Mouse (Mus musculus) layer of hippocampus, postnatal 25 days (tissue): ENCODE results near the gene B3galt5. TPM values are rescaled to one million over a fixed set of nuclear protein-coding genes. Genes with fewer than 3 reads are reported as not detected.

ENCODE experiments used
- DNase-seq, 2 experiments: peaks; one replicate each; pipeline ENCODE4 v3.0.0; 2022; ENCODE audit warnings: mixed read lengths in 2 of 2, low spot score in 1 of 2; ENCODE audit errors: extremely low spot score in 1 of 2
- total RNA-seq, 2 experiments: library from RNA; stranded (reverse); gene quantifications; 2 replicates each; pipeline ENCODE4 v1.2.3; 2021

The B3galt5 gene
- 10 to 100 TPM; 35.7 to 47.2 TPM for total RNA-seq

DNA sequence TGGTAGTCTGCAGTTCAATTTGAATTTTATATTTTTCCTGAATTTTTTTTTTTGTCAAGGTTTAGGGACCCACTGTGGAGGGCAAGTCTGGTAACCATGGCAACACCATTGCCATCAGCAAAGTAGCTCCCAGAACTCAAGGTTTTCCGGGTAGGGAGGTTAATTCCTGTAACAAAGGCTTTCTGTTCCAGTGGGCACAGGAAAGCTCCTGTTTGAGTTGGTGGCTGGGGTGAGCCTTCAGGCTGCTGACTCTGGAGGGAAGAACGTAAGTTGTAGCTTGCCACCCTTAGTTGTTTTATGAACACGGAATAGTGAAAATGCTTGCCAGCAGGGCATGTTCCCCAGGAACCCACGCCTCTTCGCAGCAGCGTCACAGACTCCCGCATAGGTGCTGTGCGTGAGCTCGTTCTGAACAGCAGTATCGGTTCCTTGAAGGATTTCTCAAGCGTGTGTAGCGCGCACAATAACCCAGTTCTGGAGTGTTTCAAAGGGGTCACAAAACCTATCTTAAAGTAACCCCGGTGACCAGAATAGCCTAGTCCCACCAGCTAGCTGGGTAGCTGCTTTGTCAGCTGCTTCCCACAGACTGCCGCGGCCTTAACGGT lies at the start of gene B3galt5:
Gene B3galt5 (plus strand): TSS at position 436 of the 605 bp plus-strand sequence.
- DNase-seq: no peak

DNA sequence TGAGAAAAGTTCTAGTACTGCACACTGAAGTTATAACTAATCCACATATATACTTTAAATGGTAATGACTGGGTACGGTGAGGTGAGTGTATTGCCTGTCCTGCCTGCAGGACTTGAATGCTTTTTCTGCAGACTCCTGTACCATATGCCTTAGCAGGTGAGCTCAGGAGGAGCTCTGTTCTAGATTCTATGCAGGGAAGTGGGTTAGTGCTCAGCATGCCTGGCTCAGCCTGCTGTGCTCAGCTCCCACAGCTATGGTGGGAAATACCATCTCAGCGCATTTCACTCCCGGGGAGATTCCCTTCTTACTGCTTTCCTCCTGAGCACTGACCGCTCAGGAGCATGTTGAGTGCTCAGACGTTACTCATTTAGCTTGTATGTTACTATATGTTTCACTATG lies 48.0 kb upstream of the B3galt5 start:
- DNase-seq: no peak

DNA sequence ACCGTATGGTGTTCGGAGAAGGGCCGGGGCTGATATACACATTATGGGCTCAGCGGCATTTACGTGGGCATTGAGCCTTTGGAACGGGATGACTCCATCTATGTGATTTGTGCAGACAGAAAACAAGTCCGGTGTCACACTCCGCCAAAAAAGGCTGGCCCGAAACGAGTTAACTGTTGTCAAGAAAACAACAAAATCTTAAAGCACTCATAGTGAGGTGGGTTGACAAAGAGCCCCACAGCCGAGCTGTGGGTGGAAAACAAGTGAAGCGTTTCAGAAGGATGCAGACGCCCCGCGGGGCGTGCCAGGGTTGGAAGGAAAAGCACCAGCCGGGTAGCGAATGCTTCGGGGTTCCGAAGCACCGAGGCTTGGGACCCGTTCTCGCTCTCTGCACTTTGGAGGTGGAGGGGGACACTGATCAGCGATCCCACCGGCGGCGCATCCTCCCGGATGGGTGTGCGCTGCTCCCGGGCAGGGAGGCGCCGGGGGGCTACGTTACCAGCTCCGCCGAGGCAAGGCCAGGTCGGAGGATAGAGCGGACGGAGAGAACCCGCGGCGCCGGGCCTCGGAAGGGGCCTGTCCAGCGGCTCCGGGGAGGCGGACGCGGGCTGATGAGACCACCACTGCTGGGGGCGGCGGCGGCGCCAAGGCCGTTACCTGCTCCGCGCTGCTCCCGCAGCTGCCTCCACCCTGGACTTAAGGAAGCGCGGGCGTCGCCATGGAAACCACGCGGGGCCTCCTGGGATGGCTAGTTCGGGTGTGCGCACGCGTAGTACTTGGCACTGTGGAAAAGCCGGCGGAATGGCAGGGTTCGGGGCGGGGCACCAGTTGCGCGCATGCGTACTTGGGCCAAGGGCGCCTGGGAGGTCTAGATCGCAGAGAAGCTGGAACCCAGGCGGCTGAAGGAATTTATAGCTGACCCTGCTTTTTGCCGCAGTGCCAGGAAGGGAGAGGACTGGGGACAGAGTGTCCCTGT lies 43.8 kb upstream of the B3galt5 start, which contains the start of gene Lca5l:
Gene Lca5l (minus strand): TSS at position 741 of the 976 bp plus-strand sequence.
- peak; percentile 96 to 99 for DNase-seq

DNA sequence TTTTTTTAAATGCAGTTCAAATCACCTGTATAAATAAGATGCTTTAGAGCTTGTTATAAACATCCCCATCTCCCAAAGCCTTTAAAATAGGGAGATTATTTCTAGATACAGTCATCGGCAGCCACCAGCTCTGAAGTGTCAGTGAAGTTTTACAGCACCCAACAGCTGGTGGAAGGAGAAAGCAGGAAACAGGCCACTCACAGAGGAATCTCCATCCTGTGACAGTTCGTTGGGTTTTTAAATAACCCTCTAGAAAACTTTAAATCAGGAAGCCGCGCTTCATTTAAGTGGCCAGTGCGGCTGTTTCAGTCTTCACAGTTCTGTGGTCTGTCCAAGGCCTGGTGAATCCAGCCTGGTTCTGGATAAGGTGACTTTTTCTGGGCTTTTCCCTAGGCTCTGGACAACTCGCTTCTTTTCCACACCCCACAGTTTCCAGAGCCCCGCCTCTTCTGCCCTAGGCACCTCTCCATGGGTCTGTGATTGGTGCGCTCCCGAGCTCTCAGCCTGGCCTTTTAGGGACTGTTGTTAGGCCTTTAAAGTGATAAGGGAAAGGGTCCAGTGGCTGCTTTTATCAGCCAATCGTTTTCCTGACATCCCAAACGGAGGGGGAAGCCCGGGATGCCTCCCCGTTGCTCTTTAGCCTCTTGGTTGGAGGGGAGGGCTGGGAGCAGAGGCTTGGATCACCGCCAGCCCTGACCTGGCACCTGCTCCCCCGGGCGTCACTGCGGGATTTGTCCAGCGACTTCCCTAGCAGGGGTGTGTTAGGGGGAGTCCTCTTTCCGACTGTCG lies 35.5 kb upstream of the B3galt5 start, which contains the start of gene Sh3bgr:
Gene Sh3bgr (plus strand): TSS at position 538 of the 789 bp plus-strand sequence.
- peak in 1 of 2 experiments; percentile 7 for DNase-seq

DNA sequence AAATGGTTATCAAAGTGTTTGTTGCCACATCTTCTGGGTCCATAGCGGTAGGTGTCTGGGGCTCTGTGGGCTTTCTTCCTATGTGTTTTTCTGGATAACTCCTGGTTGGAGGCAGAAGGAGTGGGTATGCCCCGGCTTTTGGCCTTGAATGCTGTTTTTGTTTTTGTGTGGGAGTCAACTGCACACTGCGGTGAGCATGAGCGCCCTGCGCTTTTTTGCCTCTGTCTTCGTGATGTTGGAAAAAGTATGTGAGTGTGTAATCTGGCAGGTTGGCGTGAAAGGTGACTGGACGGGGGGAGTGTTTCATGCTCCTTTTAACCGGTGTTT lies 34.9 kb upstream of the B3galt5 start:
- no peak for DNase-seq

DNA sequence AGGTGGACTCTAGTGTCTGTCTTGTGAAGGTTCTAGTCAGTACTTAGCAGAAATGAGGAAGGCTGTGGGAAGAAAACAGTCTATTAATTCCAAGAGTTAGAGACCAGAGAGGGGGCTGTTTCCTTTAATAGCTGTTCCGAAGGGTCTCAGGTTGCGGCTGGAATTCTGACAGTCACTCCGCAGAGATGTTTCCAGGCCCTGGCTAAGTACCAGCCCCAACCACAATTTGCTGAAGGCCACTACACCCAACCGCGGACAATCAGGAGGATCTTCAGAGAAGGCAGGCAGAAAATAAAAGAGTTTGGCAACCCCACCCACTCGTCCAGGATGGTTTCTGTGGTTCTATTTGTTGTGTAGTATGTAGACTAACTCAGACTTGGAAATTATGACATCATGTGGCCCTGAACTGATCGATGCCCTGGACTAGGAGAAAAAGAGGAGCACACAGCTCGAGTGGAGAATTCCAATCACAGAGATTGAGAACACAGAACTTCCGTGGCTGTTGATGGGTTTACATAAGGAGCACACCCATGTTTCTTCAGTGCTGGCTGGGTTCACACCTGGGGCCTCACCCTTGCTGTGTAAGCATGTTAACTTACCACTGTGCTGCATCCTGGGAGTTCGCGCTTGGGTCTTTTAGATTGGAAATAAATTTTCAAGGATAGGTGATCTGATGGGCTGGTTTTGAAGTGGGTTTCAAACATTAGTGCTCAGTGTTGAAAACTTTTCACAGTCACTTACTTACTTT lies 33.9 kb upstream of the B3galt5 start:
- DNase-seq: no peak

DNA sequence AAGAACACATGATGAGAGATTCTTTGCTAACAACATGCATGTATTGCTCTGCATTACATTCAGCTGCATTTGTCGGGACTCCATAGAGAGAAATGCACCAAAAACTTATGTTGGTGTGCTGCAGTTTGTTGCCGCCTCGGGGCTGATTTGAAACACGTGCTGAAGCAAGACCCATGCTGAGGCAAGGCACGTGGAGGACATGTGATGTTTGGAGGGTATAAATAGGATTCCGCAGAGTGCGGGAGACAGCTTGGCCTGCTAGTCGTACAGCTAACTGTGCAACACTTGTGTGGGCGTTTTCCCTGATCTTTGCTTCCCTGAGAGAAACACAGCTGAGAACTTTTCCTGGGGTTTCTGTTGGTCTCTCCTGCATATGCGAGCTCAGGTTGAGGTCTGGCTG lies 25.8 kb upstream of the B3galt5 start:
- no peak for DNase-seq

DNA sequence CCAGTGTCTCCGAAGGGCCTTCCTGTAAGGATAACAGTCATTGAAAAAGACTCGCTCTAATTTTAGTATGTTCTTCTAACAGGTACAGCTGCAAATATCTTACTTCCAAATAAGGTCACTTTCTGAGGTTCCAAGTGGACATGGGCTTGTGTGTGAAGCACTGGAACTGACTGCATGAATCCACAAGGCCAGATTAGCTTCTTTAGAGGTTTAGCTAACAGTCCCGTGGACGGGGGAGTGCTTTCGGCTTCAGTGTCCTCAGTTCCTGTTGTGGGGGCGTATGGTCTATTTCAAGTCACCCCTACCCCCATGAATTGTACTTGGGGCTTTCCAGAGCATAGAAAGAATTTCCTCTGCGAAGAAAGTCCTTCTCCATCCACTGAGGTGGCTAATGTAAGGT lies 24.7 kb upstream of the B3galt5 start:
- DNase-seq: no peak

DNA sequence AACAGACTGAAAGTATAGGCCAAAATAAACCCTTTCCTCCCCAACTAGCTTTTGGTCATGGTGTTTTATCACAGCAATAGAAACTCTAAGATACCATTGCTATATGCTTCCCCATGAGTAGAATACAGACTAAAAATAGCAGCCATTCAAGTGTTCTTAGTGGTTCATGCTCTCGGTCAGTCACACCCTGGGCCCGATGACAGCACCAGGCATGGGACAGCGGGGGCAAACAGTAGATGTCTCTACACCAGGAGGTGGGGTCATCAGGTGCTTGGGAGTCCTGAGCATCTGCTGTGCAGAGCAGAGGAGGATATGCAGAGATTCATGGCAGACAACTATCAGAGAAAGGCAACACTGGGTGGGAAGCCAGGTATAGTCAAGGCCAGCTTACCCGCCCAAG lies 22.6 kb upstream of the B3galt5 start:
- no peak for DNase-seq

DNA sequence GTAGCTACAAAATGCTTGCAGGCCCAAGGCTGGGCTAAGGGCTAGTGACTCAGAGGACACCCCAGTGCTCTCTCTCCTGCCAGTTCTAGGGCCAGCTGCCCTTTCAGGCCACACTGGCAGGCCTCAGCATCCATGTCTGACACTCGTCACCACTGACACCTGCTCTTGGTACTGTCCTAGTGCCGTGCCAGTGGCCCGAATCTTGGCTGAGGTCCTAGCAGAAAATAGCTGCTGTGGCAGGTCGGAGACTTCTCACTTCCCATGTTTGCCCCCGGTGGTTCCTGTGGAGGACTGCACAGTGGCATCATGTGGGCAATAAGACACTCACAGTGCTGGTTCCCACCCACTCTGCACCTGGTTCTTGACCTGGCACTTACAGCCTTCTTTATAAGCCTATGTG lies 14.1 kb upstream of the B3galt5 start:
- DNase-seq: no peak

DNA sequence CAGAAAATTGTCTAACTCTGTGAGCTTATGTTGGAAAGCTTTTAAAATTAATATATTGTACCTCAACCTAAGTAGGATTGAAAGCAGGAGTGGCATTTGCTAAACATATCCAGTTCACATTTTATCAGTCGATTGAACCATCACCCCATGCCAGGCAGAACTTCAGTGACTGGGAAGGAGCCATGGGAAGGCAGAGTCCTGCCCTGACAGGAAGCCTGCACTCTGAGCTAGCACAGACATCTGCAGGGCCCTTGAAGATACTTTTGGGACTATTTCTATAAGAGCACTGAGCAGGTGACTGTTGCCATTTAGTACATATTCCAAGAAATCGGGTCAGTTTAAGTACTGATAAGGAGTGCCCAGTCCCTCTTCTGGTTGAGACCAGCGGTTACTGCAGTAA lies 13.6 kb upstream of the B3galt5 start:
- no peak for DNase-seq

DNA sequence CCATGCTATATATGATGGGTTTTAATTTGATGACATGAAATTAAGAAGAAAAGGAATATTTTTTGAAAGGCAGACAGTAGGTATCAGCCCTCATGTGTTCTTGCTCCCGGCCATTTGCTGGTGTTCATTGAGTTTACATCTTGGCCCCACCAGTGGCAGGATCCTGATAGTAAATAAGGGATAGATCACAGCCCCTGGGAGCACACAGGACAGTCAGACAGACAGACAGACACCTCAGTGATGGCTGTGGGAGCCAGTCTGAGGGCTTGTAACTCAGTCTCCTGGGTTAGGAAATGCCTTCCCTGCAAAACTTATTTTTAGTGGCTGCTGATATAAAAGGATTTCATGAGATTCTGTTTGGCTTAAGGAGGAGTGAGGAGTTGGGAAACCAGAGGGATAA lies 13.1 kb upstream of the B3galt5 start:
- no peak for DNase-seq

DNA sequence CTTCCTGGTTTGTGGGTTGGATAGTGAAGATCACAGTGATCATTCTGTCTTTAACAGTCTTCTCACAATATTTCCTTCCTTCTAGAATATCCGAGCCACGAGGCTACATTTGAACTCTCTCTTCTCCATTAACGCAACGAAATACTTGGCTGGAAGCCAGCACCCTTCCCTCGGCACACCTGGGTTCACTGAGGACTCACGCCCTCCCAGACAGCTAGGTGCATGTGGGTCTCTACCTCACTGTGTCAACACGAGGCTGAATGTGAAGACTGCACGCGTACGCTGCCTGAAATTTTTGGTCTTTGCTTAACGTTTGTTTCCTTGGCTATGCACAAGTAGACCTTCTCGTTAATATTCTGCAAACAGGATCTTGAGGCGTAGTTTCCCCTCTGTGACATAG lies 7.2 kb upstream of the B3galt5 start:
- DNase-seq: no peak

DNA sequence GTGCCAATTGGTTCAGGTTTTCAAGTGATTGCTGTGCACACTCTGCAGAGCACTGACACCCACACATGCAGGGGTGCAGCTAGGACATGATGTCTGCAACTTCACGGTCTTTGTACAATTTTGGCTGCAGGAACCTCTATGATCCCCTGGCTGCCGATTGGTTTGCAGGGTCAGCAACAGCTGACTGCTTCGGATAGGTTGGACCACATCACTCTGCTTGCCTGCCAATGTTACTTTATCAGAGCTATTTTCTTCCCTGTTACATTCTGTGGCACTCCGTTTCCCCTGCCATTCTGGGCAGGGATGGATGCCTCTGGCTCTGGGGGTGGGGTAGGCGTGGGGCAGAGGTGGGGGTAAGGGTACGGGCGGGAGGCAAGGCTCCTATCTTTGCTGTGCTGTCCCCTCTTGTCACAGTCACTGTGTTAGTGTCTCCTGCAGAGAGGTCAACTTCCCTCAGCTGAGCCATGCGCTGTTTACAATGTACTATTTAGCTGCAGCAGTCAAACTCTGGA lies 6.5 kb upstream of the B3galt5 start:
- DNase-seq: peak in 1 of 2 experiments; percentile 16

DNA sequence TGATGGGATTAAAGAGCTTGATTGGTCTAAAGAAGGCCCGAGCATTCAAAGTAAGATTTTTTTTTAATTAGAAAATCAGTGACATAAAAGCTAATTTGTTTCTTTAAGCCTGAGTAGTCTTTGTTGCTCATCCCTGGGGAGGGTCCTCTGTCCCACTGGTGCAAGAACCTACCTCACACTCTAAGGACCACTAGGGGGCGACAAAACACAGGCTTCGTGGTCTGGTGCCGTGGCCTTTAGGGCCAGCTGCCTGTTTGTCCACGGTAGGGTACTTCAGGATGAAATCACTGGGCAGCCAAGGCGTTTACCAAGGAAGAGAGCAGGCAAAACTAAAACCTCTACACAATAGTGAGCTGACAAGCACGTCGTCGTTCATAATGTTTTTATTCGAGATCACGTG lies 5.2 kb upstream of the B3galt5 start:
- peak; percentile 53 to 78 for DNase-seq

DNA sequence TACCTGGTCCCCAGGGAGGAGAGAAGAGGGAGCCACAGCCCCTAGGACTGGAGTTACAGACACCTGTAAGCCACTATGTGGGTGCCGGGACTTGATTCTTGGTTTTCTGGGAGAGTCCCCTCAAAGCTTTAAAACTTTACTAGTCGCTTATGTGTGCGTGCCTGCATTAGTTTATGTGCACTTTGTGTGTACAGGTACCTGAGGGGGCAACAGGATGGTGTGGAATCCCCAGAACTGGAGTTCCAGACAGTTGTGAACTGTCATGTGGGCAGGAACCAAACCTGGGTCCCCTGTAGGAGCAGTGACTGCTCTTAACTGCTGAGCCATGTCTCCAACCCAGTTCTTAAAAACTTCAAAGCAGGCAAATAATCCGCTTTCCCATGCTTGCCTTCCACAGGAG lies 4.3 kb upstream of the B3galt5 start:
- no peak for DNase-seq

DNA sequence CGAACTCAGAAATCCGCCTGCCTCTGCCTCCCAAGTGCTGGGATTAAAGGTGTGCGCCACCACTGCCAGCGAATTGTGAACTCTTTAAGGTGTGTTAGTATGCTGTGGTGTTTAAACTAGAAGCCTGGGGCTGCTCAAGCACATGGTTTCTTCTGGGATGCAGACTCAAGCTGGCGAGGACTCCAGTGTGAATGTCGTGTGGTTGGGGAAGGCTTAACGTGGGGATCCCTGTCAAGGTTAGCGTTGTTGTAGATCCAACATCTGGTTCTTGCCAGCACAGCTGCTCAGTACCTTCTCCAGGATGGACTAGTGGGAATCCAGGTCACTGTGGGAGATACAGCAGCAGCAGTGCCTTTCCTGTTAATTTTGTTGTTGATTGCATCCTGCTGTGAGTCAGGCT lies 3.6 kb upstream of the B3galt5 start:
- no peak for DNase-seq

DNA sequence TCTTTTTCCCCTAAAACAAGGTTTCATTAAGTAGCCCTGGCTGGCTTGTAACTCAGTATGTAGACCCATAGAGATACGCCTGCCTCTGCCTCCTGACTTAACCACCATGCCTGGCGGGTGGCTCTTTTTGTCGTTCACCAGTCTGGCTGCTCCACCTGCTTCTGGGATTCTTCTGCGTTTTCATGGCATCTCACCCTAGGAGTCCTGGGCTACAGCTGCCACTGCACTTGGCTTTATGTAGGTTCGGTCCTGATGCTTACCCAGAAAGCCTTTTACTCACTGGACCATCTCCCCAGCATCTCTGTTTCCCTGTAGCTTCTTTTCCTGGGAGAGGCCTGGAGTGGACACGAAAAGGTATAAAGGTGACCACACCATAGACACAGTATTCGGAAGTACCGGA lies 1.6 kb upstream of the B3galt5 start:
- no peak for DNase-seq

DNA sequence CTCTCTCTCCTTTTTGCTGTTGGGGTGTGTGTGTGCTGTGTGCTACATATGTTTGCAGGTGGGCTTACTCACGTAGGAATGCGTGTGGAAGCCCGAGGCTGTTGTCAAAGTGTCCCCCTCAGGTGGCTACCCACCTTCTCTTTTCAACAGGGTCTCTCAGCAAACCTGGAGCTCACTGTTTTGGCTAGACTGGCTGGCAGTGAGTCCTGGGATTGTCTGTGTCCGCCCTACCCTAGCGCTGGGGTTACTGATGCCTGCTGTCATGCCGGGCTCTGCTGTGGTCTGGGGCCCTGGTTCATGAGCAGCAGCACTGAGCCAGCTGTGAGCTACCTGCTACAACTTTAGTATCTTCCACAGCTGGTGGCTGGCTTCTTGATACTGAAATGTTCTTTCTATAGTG lies 8.9 kb downstream of the B3galt5 start:
- DNase-seq: no peak

DNA sequence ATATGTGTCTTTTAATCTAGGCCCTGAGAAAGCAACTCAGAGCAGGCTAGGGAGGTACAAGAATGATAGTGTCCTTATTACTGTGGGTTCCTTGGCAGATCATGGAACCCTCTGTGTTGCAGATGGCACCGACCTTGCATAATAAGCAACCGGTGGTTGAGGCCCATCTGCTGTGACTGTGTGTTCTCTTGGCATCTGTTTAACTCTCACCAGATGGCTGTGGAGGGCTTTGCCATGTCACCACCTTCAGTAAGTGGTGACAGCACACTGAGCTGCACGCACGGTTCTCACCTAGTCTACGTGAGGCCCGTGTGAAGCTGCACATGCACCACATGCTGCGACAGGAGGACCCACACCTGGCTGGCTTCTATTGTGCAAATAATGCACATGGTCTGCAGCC lies 14.0 kb downstream of the B3galt5 start:
- DNase-seq: peak; percentile 59 to 62
